ENCODE assay signal across 26 mouse cellular contexts in genomic region chr7:83734246-83734645, GRCm38 (mm10). TPM values are rescaled to one million over a fixed set of nuclear protein-coding genes. Genes with fewer than 3 reads are reported as not detected.
DNase-seq lines count a peak whose midpoint lies in the region; ATAC-seq lines count a peak whose summit lies in the region.
"Had no signal": no experiment of that assay in that cellular context is flagged by ENCODE, and none has a peak within 500 bp of the region (broad histone marks: within the 10 kb centered on the region; RNA-seq: fewer than 3 reads in every experiment).

No protein-coding gene starts in this region.

- H3K4me3 ChIP-seq in heart, embryonic 10.5 days, result no peak overlapping the region
- H3K4me3 ChIP-seq: embryonic facial prominence, embryonic 10.5 days; embryonic facial prominence, embryonic 13.5 days; erythroblast, embryonic 14.5 days; forebrain, embryonic 12.5 days; forebrain, embryonic 15.5 days; heart, embryonic 12.5 days; heart, embryonic 15.5 days; hindbrain, embryonic 12.5 days; hindbrain, embryonic 15.5 days had no signal

- no peaks in the 10 kb centered on the region for H3K27me3 ChIP-seq in heart, embryonic 10.5 days (ENCODE audit: insufficient read depth, poor library complexity, severe bottlenecking)
- H3K27me3 ChIP-seq: embryonic facial prominence, embryonic 13.5 days; forebrain, embryonic 12.5 days; forebrain, embryonic 15.5 days; heart, embryonic 15.5 days; hindbrain, embryonic 12.5 days; hindbrain, embryonic 15.5 days had no signal

- intact Hi-C loops in heart, postnatal 36 days (cut with DNase I), result no loop called here

- WGBS in heart, embryonic 10.5 days, result 74% methylated on average over 3 of the region's 3 CpGs

- no peak overlapping the region for H3K27ac ChIP-seq in heart, embryonic 10.5 days
- H3K27ac ChIP-seq: embryonic facial prominence, embryonic 10.5 days; embryonic facial prominence, embryonic 13.5 days; forebrain, embryonic 12.5 days; forebrain, embryonic 15.5 days; heart, embryonic 15.5 days; hindbrain, embryonic 12.5 days; hindbrain, embryonic 15.5 days had no signal

- H3K36me3 ChIP-seq in heart, embryonic 10.5 days, result no peaks in the 10 kb centered on the region
- H3K36me3 ChIP-seq: embryonic facial prominence, embryonic 10.5 days; embryonic facial prominence, embryonic 13.5 days; forebrain, embryonic 12.5 days; forebrain, embryonic 15.5 days; heart, embryonic 12.5 days; heart, embryonic 15.5 days; hindbrain, embryonic 12.5 days; hindbrain, embryonic 15.5 days had no signal

- H3K9me3 ChIP-seq in heart, embryonic 10.5 days, result no peaks in the 10 kb centered on the region
- H3K9me3 ChIP-seq: embryonic facial prominence, embryonic 10.5 days; embryonic facial prominence, embryonic 13.5 days; forebrain, embryonic 12.5 days; forebrain, embryonic 15.5 days; heart, embryonic 12.5 days; heart, embryonic 15.5 days; hindbrain, embryonic 12.5 days; hindbrain, embryonic 15.5 days had no signal

- ATAC-seq in cerebellum, adult (ENCODE audit: insufficient number of reproducible peaks, low FRiP score, low TSS enrichment), result no peak
- ATAC-seq: activated CD4-positive, CD25-positive, alpha-beta regulatory T cell, adult 4 months; forebrain, embryonic 15.5 days; intestine, postnatal 0 days had no signal

- H3K4me1 ChIP-seq in heart, embryonic 10.5 days, result peaks cover 13% of the 10 kb centered on the region
- H3K4me1 ChIP-seq: forebrain, embryonic 12.5 days; forebrain, embryonic 15.5 days; hindbrain, embryonic 15.5 days had no signal

- peak; percentile 48 for DNase-seq in cerebellum, adult 11-12 months
- peak; percentile 68 for DNase-seq in cerebellum, adult 9-10 months
- DNase-seq in cerebellum, postnatal 10 days, result no peak
- DNase-seq in heart, embryonic 10.5 days (ENCODE audit: low spot score), result peak; percentile 33
- DNase-seq in heart, postnatal 36 days, result no peak
- peak; percentile 40 to 50 for DNase-seq in cerebellum, postnatal 14 days
- no peak for DNase-seq in kidney, postnatal 14 days
- DNase-seq: adrenal gland, adult 8-10 months; adrenal gland, postnatal 25 days; embryo, embryonic 11 days; gastrocnemius, postnatal 10 days; gastrocnemius, postnatal 36 days; heart, postnatal 10 days; kidney, adult 2 months had no signal

RNA-seq across cellular contexts. Expression of gene Il16, which starts 11.3 kb away (rescaled TPM):
- 1.7 and 2.0 TPM in 2 replicates for polyA plus RNA-seq in heart, embryonic 10.5 days (2016; fragmentation: Nextera tagmentation; extraction: Ambion mirVana)
- 1 to 10 TPM; 8.4 to 10.0 TPM for total RNA-seq in heart, postnatal 36 days (2021)

Comparison
In these comparisons a context has a peak if more than half of its experiments do, and no peak if none do; other contexts are left out.
1. DNase-seq: peak in cerebellum, adult 11-12 months (single experiment), cerebellum, adult 9-10 months (single experiment), heart, embryonic 10.5 days (single experiment) and cerebellum, postnatal 14 days (2 of 2); none in cerebellum, postnatal 10 days (0 of 2), heart, postnatal 36 days (0 of 2) and kidney, postnatal 14 days (single experiment).